Mouse (Mus musculus): ENCODE data around the gene Col4a3. TPM values are rescaled to one million over a fixed set of nuclear protein-coding genes. Genes with fewer than 3 reads are reported as not detected.

Gene Col4a3
- polyA plus RNA-seq (2014; fragmentation: Illumina TruSeq; extraction: RNeasy Lipid Tissue Mini Kit (QIAGEN cat#74804); ENCODE audit: low read depth, low replicate concordance) = 1.2 TPM

DNA sequence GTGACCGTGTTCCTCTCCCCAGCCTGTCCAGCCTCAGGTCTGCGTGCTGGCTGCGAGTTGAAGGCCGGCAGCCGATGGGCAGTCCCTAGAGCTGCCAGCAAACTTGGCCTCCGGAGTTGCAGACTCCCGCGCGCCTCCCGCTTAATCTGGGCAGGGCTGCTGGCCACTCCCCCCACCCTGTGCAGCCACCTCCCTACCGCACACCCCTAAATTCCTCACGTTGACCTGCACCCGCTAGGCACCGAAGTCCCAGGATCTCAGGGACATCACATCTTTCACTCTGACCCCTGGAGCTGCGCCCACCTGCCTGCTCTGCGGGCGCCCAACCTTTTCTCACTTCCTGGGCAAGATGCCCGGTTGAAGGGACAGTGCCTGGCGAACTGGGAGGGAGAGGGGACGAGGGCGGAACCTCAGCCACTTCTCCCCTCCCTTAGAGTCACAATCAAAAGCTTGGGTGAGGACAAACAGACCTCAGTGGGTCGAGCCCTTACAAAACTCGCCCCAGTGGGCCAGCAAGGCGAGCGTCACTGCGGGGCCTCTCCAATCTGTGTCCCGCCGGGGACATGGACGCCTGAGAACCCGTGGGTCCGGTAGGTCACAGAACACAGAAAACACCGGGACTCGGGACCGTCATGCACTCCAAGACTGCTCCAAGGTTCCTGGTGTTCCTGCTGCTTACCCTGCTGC, at the start of gene Col4a3, which contains the start of gene Col4a4:
TSS of gene Col4a3 (plus strand) at position 209 of the 687 bp plus-strand sequence.
TSS of gene Col4a4 (minus strand) at position 137 of the 687 bp plus-strand sequence.

DNA sequence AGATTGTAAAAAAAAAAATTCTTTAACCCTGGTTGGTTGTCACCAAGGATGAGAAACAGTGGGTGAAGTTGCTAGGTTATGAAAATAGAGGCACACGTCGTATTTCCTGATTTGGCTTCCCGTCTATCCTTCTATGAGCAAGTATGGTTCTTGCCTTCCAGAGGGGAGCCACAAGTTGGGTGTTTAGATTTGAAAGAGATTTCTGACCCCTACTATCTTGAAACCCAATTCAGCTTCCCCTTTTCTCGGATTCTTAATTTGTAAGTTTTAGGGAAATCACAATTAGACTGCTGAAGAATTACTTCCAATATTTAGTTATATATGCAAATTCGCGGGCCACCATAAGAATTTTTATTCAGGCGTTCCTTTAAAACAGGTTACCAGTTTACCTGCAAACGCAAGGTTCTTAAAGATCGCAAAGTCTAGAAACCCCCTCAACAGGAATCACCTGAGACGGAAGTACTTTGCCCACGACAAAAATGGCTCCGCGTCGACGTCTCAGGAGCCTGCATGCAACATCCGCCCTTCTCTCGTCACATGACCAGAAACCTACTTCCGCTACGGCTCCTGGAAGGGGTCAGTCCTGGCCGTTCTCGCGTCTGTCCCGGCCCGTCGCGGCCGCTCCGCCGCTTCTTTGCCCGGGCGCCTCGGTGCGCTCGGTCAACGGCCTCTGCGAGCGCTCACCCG, 137.8 kb downstream of the Col4a3 start, which contains the start of gene Mff:
TSS of gene Mff (plus strand) at position 552 of the 687 bp plus-strand sequence.

DNA sequence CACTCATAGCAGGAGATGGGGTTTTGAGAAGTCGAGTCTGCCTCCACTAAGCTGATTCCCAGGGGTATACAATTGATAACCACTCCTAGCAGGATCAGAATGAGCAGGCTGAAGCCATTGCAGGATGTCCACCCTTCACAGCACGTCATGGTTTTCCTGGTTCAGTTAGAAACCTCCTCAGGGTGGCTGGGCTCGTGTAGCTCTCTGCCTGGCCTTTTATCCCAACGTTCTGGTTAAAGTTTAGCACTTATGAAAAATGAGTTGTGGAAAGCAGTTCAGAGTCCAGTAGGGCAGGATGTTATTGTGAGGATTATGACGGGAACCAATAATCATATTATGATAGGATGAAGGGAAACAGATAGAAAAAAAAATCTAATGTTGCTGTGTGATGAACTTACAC, 181.5 kb downstream of the Col4a3 start, which contains the start of gene Tm4sf20:
TSS of gene Tm4sf20 (minus strand) at position 193 of the 400 bp plus-strand sequence.

DNA sequence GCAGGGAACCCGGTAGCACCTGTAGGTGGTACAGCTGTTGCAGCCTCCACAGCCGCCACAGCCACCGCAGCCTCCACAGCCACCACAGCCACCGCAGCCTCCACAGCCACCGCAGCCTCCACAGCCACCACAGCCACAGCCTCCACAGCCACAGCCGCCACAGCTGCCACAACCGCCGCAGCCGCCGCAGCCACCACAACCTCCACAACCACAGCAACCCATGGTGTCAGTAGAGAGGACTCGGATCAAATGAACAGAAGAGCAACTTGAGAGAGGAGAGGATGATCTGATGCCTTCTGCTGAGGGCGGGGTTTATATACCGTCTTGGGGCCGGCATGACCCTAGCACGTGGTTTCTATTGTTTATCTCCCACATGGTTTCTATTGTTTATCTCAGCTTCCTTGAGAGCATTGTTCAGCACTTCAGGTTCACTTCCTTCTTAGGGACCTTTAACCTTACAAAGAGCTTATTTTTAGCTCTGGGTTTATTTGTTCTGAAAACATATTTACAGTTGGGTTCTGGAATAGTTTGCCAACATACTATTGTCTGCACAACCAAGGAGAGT, 184.4 kb downstream of the Col4a3 start, which contains the start of gene Gm47791:
TSS of gene Gm47791 (minus strand) at position 222 of the 565 bp plus-strand sequence.

Other genes with a start within 250 kb of the Col4a3 start
- 3.0 TPM for gene Col4a4, start 72 bp upstream of the Col4a3 start, polyA plus RNA-seq (2014; fragmentation: Illumina TruSeq; extraction: RNeasy Lipid Tissue Mini Kit (QIAGEN cat#74804); ENCODE audit: low read depth, low replicate concordance)
- gene Mff, start 138.0 kb downstream of the Col4a3 start, polyA plus RNA-seq (2014; fragmentation: Illumina TruSeq; extraction: RNeasy Lipid Tissue Mini Kit (QIAGEN cat#74804); ENCODE audit: low read depth, low replicate concordance) = 192 TPM
- gene Tm4sf20, start 181.5 kb downstream of the Col4a3 start, polyA plus RNA-seq (2014; fragmentation: Illumina TruSeq; extraction: RNeasy Lipid Tissue Mini Kit (QIAGEN cat#74804); ENCODE audit: low read depth, low replicate concordance) = not detected
- not detected for gene Gm47791, start 184.3 kb downstream of the Col4a3 start, polyA plus RNA-seq (2014; fragmentation: Illumina TruSeq; extraction: RNeasy Lipid Tissue Mini Kit (QIAGEN cat#74804); ENCODE audit: low read depth, low replicate concordance)

Data from heart, adult 10 weeks (tissue).